Mouse (Mus musculus) C2C12 (cell line): ENCODE results near the gene Pik3ap1. TPM values are rescaled to one million over a fixed set of nuclear protein-coding genes. Genes with fewer than 3 reads are reported as not detected.

Experiments used
- H3K27me3 ChIP-seq: one replicate; pipeline ENCODE4 v1.6.1; 2011; ENCODE audit not compliant: control insufficient read depth, insufficient read depth, insufficient read length
- H3K36me3 ChIP-seq: one replicate; pipeline ENCODE4 v1.6.1; 2011; ENCODE audit not compliant: control insufficient read depth, insufficient read depth
- H3K4me3 ChIP-seq: one replicate; pipeline ENCODE4 v1.5.1; 2011; ENCODE audit warnings: mild to moderate bottlenecking, control low read depth; ENCODE audit not compliant: poor library complexity, insufficient read depth, severe bottlenecking
- H3K79me2 ChIP-seq: one replicate; pipeline ENCODE4 v1.6.1; 2011; ENCODE audit not compliant: control insufficient read depth, insufficient read depth
- H3K79me3 ChIP-seq: one replicate; pipeline ENCODE4 v1.6.1; 2011; ENCODE audit warnings: low read depth, control low read depth
- H3ac ChIP-seq: one replicate; pipeline ENCODE3; 2011; ENCODE audit warnings: low read depth; ENCODE audit not compliant: control insufficient read depth, insufficient read length
- CEBPB ChIP-seq: IDR thresholded peaks from one replicate; pipeline ENCODE4 v1.6.1; 2011; ENCODE audit warnings: low read depth, mild to moderate bottlenecking, control low read depth, moderate library complexity
- CTCF ChIP-seq: IDR thresholded peaks from one replicate; pipeline ENCODE4 v1.5.1; 2011; ENCODE audit not compliant: control insufficient read depth, insufficient read depth, insufficient read length
- FOSL1 ChIP-seq: IDR thresholded peaks from one replicate; pipeline ENCODE4 v1.8.0; 2011; ENCODE audit warnings: mild to moderate bottlenecking, low read length; ENCODE audit not compliant: poor library complexity, insufficient read depth, severe bottlenecking
- MAX ChIP-seq: IDR thresholded peaks from one replicate; pipeline ENCODE4 v1.6.1; 2011; ENCODE audit warnings: mild to moderate bottlenecking, control low read depth
- MYOD1 ChIP-seq: IDR thresholded peaks from one replicate; pipeline ENCODE4 v1.6.1; 2011; ENCODE audit warnings: low read depth; ENCODE audit not compliant: control insufficient read depth, insufficient read length
- MYOG ChIP-seq: IDR thresholded peaks from one replicate; pipeline ENCODE4 v1.6.1; 2011; ENCODE audit not compliant: control insufficient read depth, insufficient read length; ENCODE audit errors: extremely low read depth
- USF1 ChIP-seq: IDR thresholded peaks from one replicate; pipeline ENCODE4 v1.6.1; 2011; ENCODE audit warnings: low read depth, mild to moderate bottlenecking, control low read depth, moderate library complexity
- polyA plus RNA-seq: library from polyadenylated mRNA; unstranded; fragments of >200 nt; fragmentation: generic; extraction: Trizol; gene quantifications from one replicate; pipeline ENCODE4 v1.2.1, GENCODE M21; 2012; ENCODE audit warnings: missing spikeins

Pik3ap1 gene
- polyA plus RNA-seq, 1 experiment = 0.01 TPM

GRCm38 (mm10) chr19:41279724-41280244, 105.1 kb downstream of the Pik3ap1 start:
- Histone ChIP-seq H3K4me3 (no peak overlapping the region), H3ac (no peak overlapping the region), H3K79me2 (no peaks in the 10 kb centered on the region), H3K36me3 (no peaks in the 10 kb centered on the region), H3K79me3 (no peaks in the 10 kb centered on the region), H3K27me3 (peaks cover 5% of the 10 kb centered on the region)
- TF ChIP-seq FOSL1 (no peak), MYOG (no peak), MYOD1 (no peak), USF1 (no peak), CTCF (no peak), MAX (no peak), CEBPB (no peak)

DNA sequence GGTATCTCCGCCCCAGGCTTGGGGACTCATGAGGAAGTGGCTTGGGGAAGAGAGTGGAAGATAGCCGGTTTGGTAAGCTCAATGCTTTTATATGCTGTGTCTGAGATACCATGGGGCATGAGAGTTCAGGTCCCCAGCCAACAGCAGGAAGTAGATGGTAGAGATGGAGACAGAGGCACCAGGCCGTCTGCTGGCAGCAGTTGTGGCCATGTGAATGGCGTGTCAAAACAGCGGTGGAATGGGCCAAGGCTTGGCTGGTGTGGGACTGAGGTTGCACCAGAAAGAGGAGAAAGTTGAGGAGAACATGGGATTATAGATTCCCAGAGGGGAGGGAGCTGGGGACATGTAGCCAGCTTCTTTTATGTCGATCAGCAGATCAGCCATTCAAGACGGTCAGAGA, 106.3 kb downstream of the Pik3ap1 start:
- Histone ChIP-seq H3K4me3 (no peak overlapping the region), H3K79me3 (no peaks in the 10 kb centered on the region), H3ac (no peak overlapping the region), H3K27me3 (peaks cover 3% of the 10 kb centered on the region), H3K79me2 (no peaks in the 10 kb centered on the region), H3K36me3 (no peaks in the 10 kb centered on the region)
- no peak for TF ChIP-seq CTCF

- H3K27me3 ChIP-seq = peaks cover 3% of the 10 kb centered on the region
- no peaks in the 10 kb centered on the region for H3K36me3 ChIP-seq
- no peak overlapping the region for H3ac ChIP-seq
- no peaks in the 10 kb centered on the region for H3K79me2 ChIP-seq
- no peaks in the 10 kb centered on the region for H3K79me3 ChIP-seq
- TF ChIP-seq CTCF = no peak
- no peak for TF ChIP-seq MAX
- no peak for TF ChIP-seq USF1
- no peak for TF ChIP-seq MYOG
- no peak for TF ChIP-seq FOSL1
- TF ChIP-seq CEBPB = no peak
- no peak for TF ChIP-seq MYOD1
- H3K4me3 ChIP-seq = no peak overlapping the region
Observed at GRCm38 (mm10) chr19:41275588-41275987, 109.3 kb downstream of the Pik3ap1 start.

DNA sequence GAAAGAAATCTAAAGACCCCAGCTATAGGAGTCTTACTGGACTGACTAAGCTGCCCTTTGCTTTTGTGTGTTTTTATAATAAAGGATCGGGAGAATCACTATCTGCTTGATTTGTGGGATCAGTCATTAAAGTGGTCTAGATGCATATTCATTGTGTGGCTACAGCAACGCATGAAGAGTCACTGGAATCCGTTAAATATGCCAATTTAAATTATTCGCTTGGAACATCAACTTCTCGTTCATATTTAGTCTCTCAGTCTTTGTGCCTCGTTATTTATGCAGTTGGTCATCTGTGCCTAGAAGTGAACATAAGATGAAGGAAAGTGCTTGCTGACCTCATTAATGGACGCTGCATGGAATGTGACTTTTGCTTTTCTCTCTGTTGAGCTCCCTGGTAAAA, 114.0 kb downstream of the Pik3ap1 start:
- H3ac ChIP-seq = no peak overlapping the region
- H3K4me3 ChIP-seq = no peak overlapping the region
- no peaks in the 10 kb centered on the region for H3K79me2 ChIP-seq
- no peaks in the 10 kb centered on the region for H3K79me3 ChIP-seq
- TF ChIP-seq MAX = no peak
- no peak for TF ChIP-seq CTCF
- TF ChIP-seq MYOD1 = no peak
- no peak for TF ChIP-seq USF1
- no peak for TF ChIP-seq CEBPB
- no peaks in the 10 kb centered on the region for H3K36me3 ChIP-seq
- H3K27me3 ChIP-seq = peaks cover 1% of the 10 kb centered on the region

DNA sequence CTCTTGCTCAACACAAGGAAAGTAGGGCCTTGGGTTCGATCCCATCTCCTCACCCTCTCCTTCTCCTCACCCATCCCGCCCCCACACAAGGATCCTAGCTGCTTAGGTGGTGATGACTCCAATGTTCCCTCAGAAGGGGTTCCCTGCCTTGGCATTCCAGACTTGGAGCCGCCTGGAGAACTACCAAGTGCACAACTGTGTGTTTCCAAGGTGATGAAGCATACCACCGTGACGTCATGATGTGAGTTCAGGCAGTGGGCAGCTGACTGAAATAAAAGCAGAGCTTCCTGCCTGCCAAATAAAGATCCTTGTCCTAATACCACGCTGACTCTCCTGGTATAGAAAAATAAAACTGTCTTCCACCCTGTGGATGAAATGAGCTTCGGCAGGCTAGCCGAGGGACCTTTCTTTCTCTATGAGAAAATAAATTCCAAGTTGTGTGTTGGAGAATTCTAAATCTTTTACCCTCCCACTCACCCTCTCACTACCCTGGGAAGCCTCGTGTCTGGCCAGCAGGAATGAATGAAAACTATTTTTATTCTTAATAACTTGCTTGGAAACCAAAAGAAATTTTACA, 114.7 kb downstream of the Pik3ap1 start:
- H3K27me3 ChIP-seq = no peaks in the 10 kb centered on the region
- no peaks in the 10 kb centered on the region for H3K79me3 ChIP-seq
- H3K4me3 ChIP-seq = no peak overlapping the region
- no peaks in the 10 kb centered on the region for H3K79me2 ChIP-seq
- TF ChIP-seq FOSL1 = no peak
- peak; percentile 44 for TF ChIP-seq MYOD1
- TF ChIP-seq MYOG = no peak
- H3ac ChIP-seq = no peak overlapping the region
- H3K36me3 ChIP-seq = no peaks in the 10 kb centered on the region

DNA sequence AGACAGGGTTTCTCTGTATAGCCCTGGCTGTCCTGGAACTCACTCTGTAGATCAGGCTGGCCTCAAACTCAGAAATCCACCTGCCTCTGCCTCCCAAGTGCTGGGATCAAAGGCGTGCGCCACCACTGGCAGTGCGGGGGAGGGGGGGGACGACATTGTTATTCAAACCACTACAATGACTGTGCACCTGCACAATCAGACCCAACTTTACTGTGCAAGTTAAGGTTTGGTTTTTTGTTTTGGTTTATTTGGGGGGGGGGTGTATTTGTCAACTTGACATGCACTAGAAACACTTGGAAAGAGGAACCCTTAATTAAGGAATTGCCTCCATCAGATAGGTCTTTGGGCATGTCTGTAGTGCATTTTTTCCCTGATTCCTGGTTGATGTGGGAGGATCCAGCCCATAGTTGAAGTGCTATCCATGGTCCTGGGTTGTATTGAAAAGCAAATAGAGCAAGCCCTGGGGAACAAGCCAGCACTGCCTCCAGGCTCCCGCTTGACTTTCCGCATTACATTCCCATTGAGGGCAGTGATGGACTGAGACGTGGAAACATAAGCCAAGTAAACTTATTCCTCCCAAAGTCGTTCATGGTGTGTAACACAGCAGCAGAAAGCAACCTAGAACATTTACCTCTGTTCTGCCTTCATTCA, 118.5 kb downstream of the Pik3ap1 start:
- Histone ChIP-seq H3K27me3 (no peaks in the 10 kb centered on the region), H3K79me3 (peaks cover 18% of the 10 kb centered on the region), H3ac (no peak overlapping the region), H3K36me3 (peaks cover 1% of the 10 kb centered on the region), H3K4me3 (no peak overlapping the region), H3K79me2 (peaks cover 22% of the 10 kb centered on the region)
- TF ChIP-seq USF1 (no peak), MAX (no peak), CTCF (no peak), CEBPB (no peak), MYOD1 (no peak), FOSL1 (no peak), MYOG (no peak)
